33 mouse cellular contexts compared by ENCODE assay signal in the genomic region with DNA sequence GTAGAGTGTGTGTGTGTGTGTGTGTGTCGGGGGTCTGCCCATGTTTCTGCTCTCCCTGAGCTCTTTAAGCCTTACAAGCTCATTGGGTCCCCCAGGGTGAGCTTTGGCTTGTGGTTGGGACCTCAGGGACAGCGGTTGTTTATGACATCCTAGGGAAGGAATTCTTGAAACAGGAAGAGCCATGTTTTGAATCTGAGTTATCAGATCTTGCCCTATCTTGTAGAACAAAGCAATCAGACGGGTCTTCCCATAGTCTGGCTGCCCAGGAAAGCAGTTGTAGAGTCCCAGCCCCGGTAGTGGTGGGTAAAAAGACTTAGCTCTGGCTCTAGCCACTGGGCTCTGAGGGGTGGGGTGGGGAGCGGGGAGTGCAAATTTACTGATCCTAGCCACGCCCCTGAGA. TPM values are rescaled to one million over a fixed set of nuclear protein-coding genes. Genes with fewer than 3 reads are reported as not detected.
DNase-seq lines count a peak whose midpoint lies in the region; ATAC-seq lines count a peak whose summit lies in the region.
"Had no signal": no experiment of that assay in that cellular context is flagged by ENCODE, and none has a peak within 500 bp of the region (broad histone marks: within the 10 kb centered on the region; RNA-seq: fewer than 3 reads in every experiment).

No protein-coding gene starts in this region.

- DNase-seq in forebrain, embryonic 11.5 days (ENCODE audit: low spot score): peak; percentile 34
- DNase-seq in lung, postnatal 10 days: peak; percentile 52
- peak; percentile 71 for DNase-seq in lung, postnatal 36 days
- no peak for DNase-seq in layer of hippocampus, adult 8-10 months (ENCODE audit: low spot score in 2 of 2)
- no peak for DNase-seq in layer of hippocampus, adult 9-10 months (ENCODE audit: low spot score)
- DNase-seq: adrenal gland, adult 8-10 months; adrenal gland, postnatal 25 days; cerebellum, adult 11-12 months; cerebellum, adult 8-10 months; cerebellum, postnatal 10 days; cerebellum, postnatal 36 days; embryo, embryonic 11 days; forebrain, postnatal 0 days; gastrocnemius, postnatal 25 days; heart, postnatal 10 days; heart, postnatal 36 days had no signal

- H3K36me3 ChIP-seq in forebrain, embryonic 11.5 days (ENCODE audit: control insufficient read depth, insufficient read depth, low read length): no peaks in the 10 kb centered on the region
- no peaks in the 10 kb centered on the region for H3K36me3 ChIP-seq in forebrain, embryonic 15.5 days
- H3K36me3 ChIP-seq: embryonic facial prominence, embryonic 10.5 days; embryonic facial prominence, embryonic 13.5 days; heart, embryonic 12.5 days; heart, embryonic 15.5 days; hindbrain, embryonic 10.5 days; hindbrain, embryonic 13.5 days had no signal

- WGBS in forebrain, embryonic 11.5 days: 73% methylated on average over 6 of the region's 6 CpGs
- whole genome bisulfite sequencing in forebrain, embryonic 15.5 days: 85% methylated on average over 6 of the region's 6 CpGs

- H3K9me3 ChIP-seq in forebrain, embryonic 11.5 days (ENCODE audit: control insufficient read depth, low read length): no peaks in the 10 kb centered on the region
- H3K9me3 ChIP-seq in forebrain, embryonic 15.5 days: no peaks in the 10 kb centered on the region
- H3K9me3 ChIP-seq: embryonic facial prominence, embryonic 10.5 days; embryonic facial prominence, embryonic 13.5 days; forebrain, embryonic 13.5 days; heart, embryonic 12.5 days; heart, embryonic 15.5 days; hindbrain, embryonic 10.5 days; hindbrain, embryonic 13.5 days had no signal

- H3K4me3 ChIP-seq in forebrain, embryonic 11.5 days (ENCODE audit: low read depth, low read length): no peak overlapping the region
- H3K4me3 ChIP-seq in forebrain, embryonic 15.5 days: no peak overlapping the region
- H3K4me3 ChIP-seq: embryonic facial prominence, embryonic 10.5 days; embryonic facial prominence, embryonic 13.5 days; erythroblast, embryonic 14.5 days; forebrain, embryonic 13.5 days; heart, embryonic 12.5 days; heart, embryonic 15.5 days; hindbrain, embryonic 10.5 days; hindbrain, embryonic 13.5 days had no signal

- H3K4me2 ChIP-seq in forebrain, embryonic 11.5 days (ENCODE audit: low read depth, low read length, severe bottlenecking): no peak overlapping the region
- no peak overlapping the region for H3K4me2 ChIP-seq in forebrain, embryonic 15.5 days (replicated peaks)
- H3K4me2 ChIP-seq: embryonic facial prominence, embryonic 13.5 days; forebrain, embryonic 13.5 days; heart, embryonic 12.5 days; heart, embryonic 15.5 days; hindbrain, embryonic 13.5 days had no signal

- no peak overlapping the region for H3K27ac ChIP-seq in forebrain, embryonic 11.5 days (ENCODE audit: low read depth, low read length)
- H3K27ac ChIP-seq in forebrain, embryonic 15.5 days (replicated peaks): no peak overlapping the region
- H3K27ac ChIP-seq: embryonic facial prominence, embryonic 10.5 days; embryonic facial prominence, embryonic 13.5 days; forebrain, embryonic 13.5 days; heart, embryonic 15.5 days; hindbrain, embryonic 10.5 days; hindbrain, embryonic 13.5 days had no signal

- no peaks in the 10 kb centered on the region for H3K4me1 ChIP-seq in forebrain, embryonic 11.5 days (replicated peaks; ENCODE audit: control insufficient read depth, insufficient read depth, low read length)
- H3K4me1 ChIP-seq in forebrain, embryonic 15.5 days: no peaks in the 10 kb centered on the region
- H3K4me1 ChIP-seq: forebrain, embryonic 13.5 days; heart, embryonic 15.5 days; hindbrain, embryonic 13.5 days had no signal

- no peaks in the 10 kb centered on the region for H3K27me3 ChIP-seq in forebrain, embryonic 11.5 days (ENCODE audit: control insufficient read depth, insufficient read depth, low read length)
- no peaks in the 10 kb centered on the region for H3K27me3 ChIP-seq in forebrain, embryonic 15.5 days
- H3K27me3 ChIP-seq: embryonic facial prominence, embryonic 13.5 days; forebrain, embryonic 13.5 days; heart, embryonic 12.5 days; hindbrain, embryonic 13.5 days had no signal

- H3K9ac ChIP-seq in forebrain, embryonic 11.5 days (ENCODE audit: low read length): no peak overlapping the region
- no peak overlapping the region for H3K9ac ChIP-seq in forebrain, embryonic 15.5 days (replicated peaks)
- H3K9ac ChIP-seq: embryonic facial prominence, embryonic 13.5 days; forebrain, embryonic 13.5 days; forebrain, postnatal 0 days; heart, embryonic 12.5 days; heart, embryonic 15.5 days; hindbrain, embryonic 13.5 days had no signal

- no peak for ATAC-seq in forebrain, embryonic 11.5 days (replicated peaks; ENCODE audit: low FRiP score)
- no peak for ATAC-seq in forebrain, embryonic 15.5 days (replicated peaks)
- 0 out of 2 replicates have a peak, but pooled peaks have one; percentile 20 for ATAC-seq in granulocyte monocyte progenitor cell, adult 5-6 weeks (replicated peaks; ENCODE audit: poor library complexity, severe bottlenecking)
- ATAC-seq in megakaryocyte, adult 5-6 weeks (ENCODE audit: poor library complexity, severe bottlenecking): no peak
- ATAC-seq: activated CD4-positive, CD25-positive, alpha-beta regulatory T cell, adult 4 months; forebrain, embryonic 13.5 days; forebrain, postnatal 0 days; hindbrain, embryonic 16.5 days had no signal

RNA-seq across cellular contexts. Expression of gene Sppl3, which starts 13.6 kb away (rescaled TPM):
- 31.7 and 39.5 TPM in 2 replicates for polyA plus RNA-seq in forebrain, embryonic 11.5 days (2014; fragmentation: Nextera tagmentation; extraction: Ambion mirVana)
- 19.2 and 31.7 TPM in 2 replicates for polyA plus RNA-seq in forebrain, embryonic 15.5 days (2015; fragmentation: Nextera tagmentation; extraction: Ambion mirVana)
- total RNA-seq in granulocyte monocyte progenitor cell, adult 5-6 weeks (2014; fragmentation: Nextera tagmentation): 42.8 and 43.9 TPM in 2 replicates
- 21.7 and 26.5 TPM in 2 replicates for total RNA-seq in granulocyte monocyte progenitor cell, adult 5-6 weeks (2017)
- 10 to 100 TPM; 71.6 to 80.6 (median 77.4) TPM for total RNA-seq in layer of hippocampus, adult 8-10 months (2022)
- 33.1 and 33.6 TPM in 2 replicates for total RNA-seq in megakaryocyte, adult 5-6 weeks (2015)
- total RNA-seq in megakaryocyte, adult 5-6 weeks (2017): 22.8 and 24.6 TPM in 2 replicates

RNA-seq across cellular contexts. Expression of gene Hnf1a, which starts 26.4 kb away (rescaled TPM):
- polyA plus RNA-seq in forebrain, embryonic 11.5 days (2014; fragmentation: Nextera tagmentation; extraction: Ambion mirVana): not detected in 2 replicates
- polyA plus RNA-seq in forebrain, embryonic 15.5 days (2015; fragmentation: Nextera tagmentation; extraction: Ambion mirVana): not detected in 2 replicates
- not detected in 2 replicates for total RNA-seq in granulocyte monocyte progenitor cell, adult 5-6 weeks (2014; fragmentation: Nextera tagmentation)
- not detected in 2 replicates for total RNA-seq in granulocyte monocyte progenitor cell, adult 5-6 weeks (2017)
- total RNA-seq in layer of hippocampus, adult 8-10 months (2022): not detected
- not detected in 2 replicates for total RNA-seq in megakaryocyte, adult 5-6 weeks (2015)
- total RNA-seq in megakaryocyte, adult 5-6 weeks (2017): not detected in 2 replicates
- total RNA-seq: adrenal gland, adult 8-10 months; adrenal gland, postnatal 25 days; forebrain, postnatal 0 days; gastrocnemius, adult 8-10 months; gastrocnemius, postnatal 25 days; heart, postnatal 10 days; heart, postnatal 36 days had no signal
- polyA plus RNA-seq: brain, embryonic 14.5 days; cortical plate, adult 2 months; embryonic facial prominence, embryonic 13.5 days; forebrain, postnatal 0 days; frontal cortex, adult 2 months; hindbrain, embryonic 10.5 days; hindbrain, embryonic 13.5 days; hindbrain, embryonic 16.5 days had no signal

RNA-seq across cellular contexts. Expression of gene 2210016L21Rik, which starts 55.4 kb away (rescaled TPM):
- 49.8 and 51.5 TPM in 2 replicates for polyA plus RNA-seq in forebrain, embryonic 11.5 days (2014; fragmentation: Nextera tagmentation; extraction: Ambion mirVana)
- polyA plus RNA-seq in forebrain, embryonic 15.5 days (2015; fragmentation: Nextera tagmentation; extraction: Ambion mirVana): 98.1 and 103 TPM in 2 replicates
- 9.0 and 12.3 TPM in 2 replicates for total RNA-seq in granulocyte monocyte progenitor cell, adult 5-6 weeks (2014; fragmentation: Nextera tagmentation)
- 10.7 and 14.2 TPM in 2 replicates for total RNA-seq in granulocyte monocyte progenitor cell, adult 5-6 weeks (2017)
- total RNA-seq in layer of hippocampus, adult 8-10 months (2022): 100 to 1,000 TPM; 183 to 208 (median 204) TPM
- total RNA-seq in megakaryocyte, adult 5-6 weeks (2015): 6.3 and 10.3 TPM in 2 replicates
- 7.3 and 8.1 TPM in 2 replicates for total RNA-seq in megakaryocyte, adult 5-6 weeks (2017)

Comparison
In these comparisons a context has a peak if more than half of its experiments do, and no peak if none do; other contexts are left out.
1. DNase-seq: peak in forebrain, embryonic 11.5 days (single experiment), lung, postnatal 10 days (single experiment) and lung, postnatal 36 days (single experiment); none in layer of hippocampus, adult 8-10 months (0 of 2) and layer of hippocampus, adult 9-10 months (single experiment).
2. RNA of gene 2210016L21Rik, which starts 55.4 kb away (total RNA-seq): 183 to 208 TPM in layer of hippocampus, adult 8-10 months; 9.0 to 14.2 TPM in granulocyte monocyte progenitor cell, adult 5-6 weeks and 6.3 to 10.3 TPM in megakaryocyte, adult 5-6 weeks; every median in the first group is over 10 times any median in the second.